Mouse (Mus musculus): ENCODE measurements around the gene Plekho1. TPM values are rescaled to one million over a fixed set of nuclear protein-coding genes. Genes with fewer than 3 reads are reported as not detected.

Gene Plekho1
- polyA plus RNA-seq, 1 experiment from 2014 or later, result 66.0 TPM

DNA sequence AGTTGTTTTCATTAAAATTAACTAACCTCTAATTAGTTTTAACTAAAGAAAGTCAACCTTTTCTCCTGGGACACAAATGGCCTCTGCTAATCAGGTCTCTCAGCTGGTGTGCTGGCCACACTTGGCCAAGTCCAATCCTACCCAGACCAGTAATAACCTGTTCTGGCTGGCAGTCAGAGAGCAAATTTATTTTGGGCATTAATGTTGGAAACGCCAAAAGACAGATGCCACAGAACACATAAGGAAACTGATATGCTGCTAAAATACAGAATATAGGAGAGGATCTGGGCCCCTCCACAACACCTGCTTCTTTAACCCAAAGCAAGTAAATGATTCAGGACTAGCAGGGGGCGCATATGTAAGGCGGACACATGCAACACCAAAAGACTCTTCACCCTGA is 33.5 kb upstream of the Plekho1 start:
- no peak for DNase-seq (ENCODE audit: extremely low spot score, low spot score)
- WGBS, result 91% methylated on average over 3 of the region's 3 CpGs
- H3K27ac ChIP-seq, result no peak overlapping the region
- H3K4me3 ChIP-seq, result no peak overlapping the region
- H3K36me3 ChIP-seq (replicated peaks), result peaks cover 12% of the 10 kb centered on the region
- H3K27me3 ChIP-seq (ENCODE audit: poor library complexity, severe bottlenecking), result no peaks in the 10 kb centered on the region
- H3K9me3 ChIP-seq, result no peaks in the 10 kb centered on the region
- no peaks in the 10 kb centered on the region for H3K4me1 ChIP-seq

DNA sequence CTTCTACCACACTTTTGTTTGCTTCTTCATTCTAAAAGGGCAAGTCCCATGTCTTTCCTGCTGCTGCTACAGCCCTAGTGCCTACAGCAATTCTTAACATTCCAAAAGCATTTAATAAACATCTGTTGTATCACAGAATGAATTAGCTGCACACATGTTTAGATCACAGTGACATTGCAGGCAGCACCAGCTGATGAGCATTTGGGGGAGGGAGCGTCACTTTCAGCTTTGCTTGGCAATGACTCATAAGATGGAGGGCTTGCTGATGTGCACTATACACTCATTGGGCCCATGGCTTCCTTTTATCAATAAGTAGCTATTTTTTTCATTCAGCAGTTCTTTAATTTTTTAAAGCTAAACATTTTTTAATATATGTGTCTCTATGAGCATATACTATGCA is 32.1 kb upstream of the Plekho1 start:
- 95% methylated on average over 1 of the region's 1 CpGs for WGBS
- no peak for DNase-seq (ENCODE audit: extremely low spot score, low spot score)
- Histone ChIP-seq H3K9me3 (no peaks in the 10 kb centered on the region), H3K4me3 (no peak overlapping the region), H3K27me3 (ENCODE audit: poor library complexity, severe bottlenecking) (no peaks in the 10 kb centered on the region), H3K27ac (no peak overlapping the region), H3K4me1 (no peaks in the 10 kb centered on the region), H3K36me3 (replicated peaks) (peaks cover 7% of the 10 kb centered on the region; the same call in 1 of the 2 replicates)

DNA sequence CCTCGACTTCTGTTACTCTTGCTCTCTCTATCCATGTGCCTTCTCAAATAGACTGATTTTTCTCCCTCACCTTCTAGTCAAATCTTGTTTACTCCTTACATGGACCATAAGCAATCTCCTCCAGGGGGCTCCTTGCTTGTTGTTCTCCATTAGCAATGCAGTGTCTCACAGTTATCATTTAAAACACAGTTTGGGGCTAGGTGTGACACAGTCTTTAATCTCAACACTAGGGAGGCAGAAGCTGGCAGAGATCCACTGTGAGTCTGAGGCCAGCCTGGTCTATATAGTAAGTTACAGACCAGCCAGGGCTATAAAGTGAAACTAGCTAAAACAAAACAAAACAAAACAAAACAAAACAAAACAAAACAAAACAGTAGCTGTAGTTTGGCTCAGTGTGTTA is 31.3 kb upstream of the Plekho1 start:
- H3K9me3 ChIP-seq, result no peaks in the 10 kb centered on the region
- no peaks in the 10 kb centered on the region for H3K27me3 ChIP-seq (ENCODE audit: poor library complexity, severe bottlenecking)
- peaks cover 7% of the 10 kb centered on the region; the same call in 1 of the 2 replicates for H3K36me3 ChIP-seq (replicated peaks)
- H3K4me1 ChIP-seq, result no peaks in the 10 kb centered on the region
- 81% methylated on average over 1 of the region's 1 CpGs for WGBS
- no peak overlapping the region for H3K4me3 ChIP-seq
- no peak for DNase-seq (ENCODE audit: extremely low spot score, low spot score)
- H3K27ac ChIP-seq, result no peak overlapping the region

- WGBS, result 78% methylated on average over 5 of the region's 5 CpGs
- H3K9me3 ChIP-seq, result no peaks in the 10 kb centered on the region
- no peak overlapping the region for H3K4me3 ChIP-seq
- H3K27ac ChIP-seq, result no peak overlapping the region
- DNase-seq (ENCODE audit: extremely low spot score, low spot score), result no peak
- H3K36me3 ChIP-seq (replicated peaks), result peaks cover 4% of the 10 kb centered on the region; the same call in 1 of the 2 replicates
- no peaks in the 10 kb centered on the region for H3K4me1 ChIP-seq
- H3K27me3 ChIP-seq (ENCODE audit: poor library complexity, severe bottlenecking), result no peaks in the 10 kb centered on the region
These were observed 25.8 kb upstream of the Plekho1 start for GRCm38 (mm10) chr3:96021421-96022128.

GRCm38 (mm10) chr3:96020735-96021134 is 24.9 kb upstream of the Plekho1 start:
- Histone ChIP-seq H3K27ac (no peak overlapping the region), H3K4me1 (no peaks in the 10 kb centered on the region), H3K9me3 (no peaks in the 10 kb centered on the region), H3K36me3 (replicated peaks) (peaks cover 4% of the 10 kb centered on the region; the same call in 1 of the 2 replicates), H3K27me3 (ENCODE audit: poor library complexity, severe bottlenecking) (no peaks in the 10 kb centered on the region), H3K4me3 (no peak overlapping the region)
- no peak for DNase-seq (ENCODE audit: extremely low spot score, low spot score)
- WGBS, result 96% methylated on average over 1 of the region's 1 CpGs

DNA sequence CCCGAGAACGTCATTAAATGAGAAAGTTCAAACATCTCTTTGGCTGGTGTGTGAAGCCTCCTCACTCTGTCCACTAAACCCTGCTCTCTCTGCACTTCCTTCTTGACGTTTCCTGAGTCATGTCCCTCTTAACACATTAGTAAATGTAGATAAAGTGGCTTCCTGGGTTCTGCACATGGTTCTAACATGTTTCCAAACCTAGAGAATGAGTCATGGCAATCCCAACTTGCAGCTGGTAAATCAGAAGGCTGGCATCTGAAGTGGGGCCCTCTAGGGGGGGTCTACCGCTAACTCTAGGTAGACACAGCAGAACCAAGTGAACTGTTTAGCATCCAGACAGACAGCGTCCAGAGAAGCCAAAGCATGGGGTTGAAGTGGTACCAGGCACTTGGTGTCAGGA is 21.7 kb upstream of the Plekho1 start:
- H3K4me1 ChIP-seq, result peaks cover 4% of the 10 kb centered on the region; the same call in 1 of the 2 replicates
- no peak for DNase-seq (ENCODE audit: extremely low spot score, low spot score)

GRCm38 (mm10) chr3:96016257-96016889 is 20.6 kb upstream of the Plekho1 start:
- H3K27ac ChIP-seq, result no peak overlapping the region
- H3K9me3 ChIP-seq, result no peaks in the 10 kb centered on the region
- peaks cover 4% of the 10 kb centered on the region; the same call in 1 of the 2 replicates for H3K4me1 ChIP-seq
- no peak overlapping the region for H3K4me3 ChIP-seq
- WGBS, result 94% methylated on average over 2 of the region's 2 CpGs
- H3K27me3 ChIP-seq (ENCODE audit: poor library complexity, severe bottlenecking), result no peaks in the 10 kb centered on the region
- H3K36me3 ChIP-seq (replicated peaks), result peaks cover 4% of the 10 kb centered on the region; the same call in 1 of the 2 replicates
- DNase-seq (ENCODE audit: extremely low spot score, low spot score), result no peak

More for the DNA sequence above, 21.7 kb upstream of the Plekho1 start:
- Histone ChIP-seq H3K9me3 (no peaks in the 10 kb centered on the region), H3K27ac (no peak overlapping the region), H3K4me3 (no peak overlapping the region), H3K36me3 (replicated peaks) (peaks cover 4% of the 10 kb centered on the region; the same call in 1 of the 2 replicates), H3K27me3 (ENCODE audit: poor library complexity, severe bottlenecking) (no peaks in the 10 kb centered on the region)
- WGBS, result 85% methylated on average over 5 of the region's 5 CpGs

DNA sequence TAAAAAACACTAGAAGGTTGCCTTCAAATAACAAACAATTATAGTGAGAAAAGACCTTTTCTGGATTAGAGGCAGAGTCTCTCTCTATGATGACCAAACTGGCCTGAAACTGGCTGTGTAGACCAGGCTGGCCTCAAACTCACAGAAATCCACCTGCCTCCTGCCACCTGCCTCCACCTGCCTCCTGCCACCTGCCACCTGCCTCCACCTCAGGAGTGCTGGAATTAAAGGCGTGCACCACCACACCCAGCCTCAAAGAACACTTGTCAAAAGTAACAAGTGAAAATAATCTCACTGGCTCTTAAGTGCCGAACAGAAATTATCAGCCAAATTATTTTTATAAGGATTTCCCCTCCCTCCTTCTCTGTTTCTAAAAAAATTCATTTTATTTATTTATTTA is 19.9 kb upstream of the Plekho1 start:
- WGBS, result 88% methylated on average over 2 of the region's 2 CpGs
- Histone ChIP-seq H3K36me3 (replicated peaks) (peaks cover 8% of the 10 kb centered on the region; the same call in 1 of the 2 replicates), H3K27me3 (ENCODE audit: poor library complexity, severe bottlenecking) (no peaks in the 10 kb centered on the region), H3K27ac (no peak overlapping the region), H3K4me3 (no peak overlapping the region), H3K4me1 (peaks cover 4% of the 10 kb centered on the region; the same call in 1 of the 2 replicates), H3K9me3 (no peaks in the 10 kb centered on the region)
- DNase-seq (ENCODE audit: extremely low spot score, low spot score), result no peak

DNA sequence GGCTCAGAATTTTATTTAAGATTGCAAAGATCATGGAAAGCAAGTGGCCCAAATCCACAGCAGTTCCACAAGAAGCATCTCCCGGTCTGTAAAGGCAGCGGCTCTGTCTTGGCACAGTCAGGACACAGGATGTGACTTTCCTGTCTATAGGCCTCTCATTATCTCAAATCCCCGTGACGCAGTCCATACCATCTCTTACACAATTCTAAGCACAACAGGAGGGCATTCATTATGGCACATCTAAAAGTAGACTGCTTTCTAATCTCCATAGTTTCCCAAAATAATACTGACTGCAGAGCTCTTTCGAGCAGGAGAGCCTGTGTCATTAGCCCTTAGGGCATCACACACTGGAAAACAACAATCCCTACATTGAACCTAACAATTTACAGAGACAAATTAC is 17.0 kb upstream of the Plekho1 start:
- H3K4me1 ChIP-seq, result peaks cover 4% of the 10 kb centered on the region; the same call in 1 of the 2 replicates
- no peak overlapping the region for H3K4me3 ChIP-seq
- no peak overlapping the region for H3K27ac ChIP-seq
- 0 out of 2 replicates have a peak, but pooled peaks cover 5% of the 10 kb centered on the region for H3K36me3 ChIP-seq (replicated peaks)
- H3K9me3 ChIP-seq, result no peaks in the 10 kb centered on the region
- no peaks in the 10 kb centered on the region for H3K27me3 ChIP-seq (ENCODE audit: poor library complexity, severe bottlenecking)
- 61% methylated on average over 5 of the region's 5 CpGs for WGBS
- DNase-seq (ENCODE audit: extremely low spot score, low spot score), result no peak

- 88% methylated on average over 6 of the region's 6 CpGs for WGBS
- Histone ChIP-seq H3K36me3 (replicated peaks) (0 out of 2 replicates have a peak, but pooled peaks cover 5% of the 10 kb centered on the region), H3K9me3 (no peaks in the 10 kb centered on the region), H3K27me3 (ENCODE audit: poor library complexity, severe bottlenecking) (no peaks in the 10 kb centered on the region), H3K4me3 (no peak overlapping the region), H3K4me1 (peaks cover 4% of the 10 kb centered on the region; the same call in 1 of the 2 replicates), H3K27ac (no peak overlapping the region)
- DNase-seq (ENCODE audit: extremely low spot score, low spot score), result no peak
These were observed 12.7 kb upstream of the Plekho1 start for GRCm38 (mm10) chr3:96008463-96008862.

- Histone ChIP-seq H3K27ac (no peak overlapping the region), H3K36me3 (replicated peaks) (peaks cover 11% of the 10 kb centered on the region), H3K4me3 (no peak overlapping the region), H3K27me3 (ENCODE audit: poor library complexity, severe bottlenecking) (no peaks in the 10 kb centered on the region), H3K9me3 (no peaks in the 10 kb centered on the region), H3K4me1 (peaks cover 31% of the 10 kb centered on the region)
- DNase-seq (ENCODE audit: extremely low spot score, low spot score), result no peak
- WGBS, result 96% methylated on average over 1 of the region's 1 CpGs
These were observed 5.8 kb upstream of the Plekho1 start for GRCm38 (mm10) chr3:96001560-96001959.

- Histone ChIP-seq H3K27me3 (ENCODE audit: poor library complexity, severe bottlenecking) (no peaks in the 10 kb centered on the region), H3K4me3 (no peak overlapping the region), H3K4me1 (peaks cover 37% of the 10 kb centered on the region), H3K9me3 (no peaks in the 10 kb centered on the region), H3K27ac (no peak overlapping the region), H3K36me3 (replicated peaks) (peaks cover 11% of the 10 kb centered on the region)
- DNase-seq (ENCODE audit: extremely low spot score, low spot score), result no peak
- 82% methylated on average over 9 of the region's 9 CpGs for WGBS
These were observed 5.2 kb upstream of the Plekho1 start for GRCm38 (mm10) chr3:96000921-96001501.
